Mouse (Mus musculus) lung, adult 2 months (tissue): ENCODE measurements at regions not wholly inside any gene's neighbourhood (a gene's known extent, or its start where the extent isn't known, plus 50 kb on each side); places are given as distances from the start of the nearest gene placed in this dataset.
A peak's percentile ranks its signal among the peaks of the same experiment; 100 is the strongest.

ENCODE experiments used
- DNase-seq: peaks from one replicate; pipeline ENCODE4 v3.0.0; 2022
- H3K4me1 ChIP-seq: fragments of 200-500 bp; 2 replicates; pipeline ENCODE4 v1.6.1; 2011; ENCODE audit warnings: low read length; ENCODE audit not compliant: control insufficient read depth, insufficient read depth
- H3K4me3 ChIP-seq: fragments of 200-500 bp; replicated peaks from 2 replicates; pipeline ENCODE3; 2011; ENCODE audit warnings: low read depth, mild to moderate bottlenecking, control low read depth, low read length; ENCODE audit errors: extremely low read depth
- CTCF ChIP-seq: fragments of 200-500 bp; IDR thresholded peaks from 2 replicates; pipeline ENCODE4 v1.5.1; 2011; ENCODE audit warnings: mild to moderate bottlenecking, low read length, control low read depth; ENCODE audit not compliant: insufficient read depth
- POLR2A ChIP-seq: fragments of 200-500 bp; IDR thresholded peaks from 2 replicates; pipeline ENCODE4 v1.6.1; 2011; ENCODE audit warnings: low read depth, mild to moderate bottlenecking, control low read depth, low read length, borderline replicate concordance; ENCODE audit errors: extremely low read depth
- WGBS: fragments of 180-500 bp; shearing (Covaris S2); methylation state at CpG from one replicate; pipeline ENCODE4 v1.1.7; 2018; 5-methylcytosine and 5-hydroxymethylcytosine counted together

- no peak for TF ChIP-seq POLR2A
- no peak for TF ChIP-seq CTCF
- H3K4me1 ChIP-seq, result no peaks in the 10 kb centered on the region
- no peak overlapping the region for H3K4me3 ChIP-seq
- WGBS, result 71% methylated on average over 13 of the region's 13 CpGs
- no peak for DNase-seq
These were observed 57.8 kb upstream of the Cfap46 start for GRCm38 (mm10) chr7:139741246-139741903.

- TF ChIP-seq POLR2A, result no peak
- peak; percentile 21; the same call in 1 of the 2 replicates for TF ChIP-seq CTCF
- H3K4me1 ChIP-seq, result no peaks in the 10 kb centered on the region
- H3K4me3 ChIP-seq, result no peak overlapping the region
- no peak for DNase-seq
- 40% methylated on average over 1 of the region's 1 CpGs for WGBS
These were observed 63.2 kb upstream of the Cfap46 start for GRCm38 (mm10) chr7:139746803-139747202.

- Histone ChIP-seq H3K4me1 (no peaks in the 10 kb centered on the region), H3K4me3 (no peak overlapping the region)
- DNase-seq, result no peak
- TF ChIP-seq POLR2A (no peak), CTCF (no peak)
- whole genome bisulfite sequencing, result 82% methylated on average over 11 of the region's 11 CpGs
These were observed 63.9 kb upstream of the Cfap46 start for GRCm38 (mm10) chr7:139747290-139748067.

DNA sequence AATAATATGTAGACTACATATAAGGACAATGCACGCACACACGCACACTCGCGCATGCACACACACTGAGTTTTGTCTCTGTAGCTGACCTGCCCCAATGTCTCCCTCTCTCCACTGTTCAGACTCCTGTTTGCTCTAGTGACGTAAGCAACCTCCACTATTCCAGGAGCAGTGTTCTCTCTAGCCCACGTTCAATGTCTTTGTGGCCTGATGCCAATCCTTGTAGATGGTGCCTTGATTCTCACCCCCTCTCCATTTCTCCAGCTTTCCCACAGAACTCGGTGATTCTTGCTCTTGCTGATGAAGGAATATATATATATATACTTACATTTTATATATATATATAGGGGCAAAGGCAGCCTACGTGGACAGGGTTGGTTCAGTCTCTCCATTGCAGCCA lies 71.4 kb upstream of the Cfap46 start:
- 78% methylated on average over 8 of the region's 8 CpGs for WGBS
- H3K4me3 ChIP-seq, result no peak overlapping the region

GRCm38 (mm10) chr7:139762522-139762921 lies 71.5 kb upstream of the Adgra1 start:
- Histone ChIP-seq H3K4me3 (no peak overlapping the region), H3K4me1 (no peaks in the 10 kb centered on the region)
- WGBS, result 73% methylated on average over 1 of the region's 1 CpGs
- DNase-seq, result no peak
- TF ChIP-seq CTCF (no peak), POLR2A (no peak)

More for the DNA sequence above, 71.4 kb upstream of the Cfap46 start:
- no peaks in the 10 kb centered on the region for H3K4me1 ChIP-seq
- TF ChIP-seq POLR2A (no peak), CTCF (no peak)
- no peak for DNase-seq

DNA sequence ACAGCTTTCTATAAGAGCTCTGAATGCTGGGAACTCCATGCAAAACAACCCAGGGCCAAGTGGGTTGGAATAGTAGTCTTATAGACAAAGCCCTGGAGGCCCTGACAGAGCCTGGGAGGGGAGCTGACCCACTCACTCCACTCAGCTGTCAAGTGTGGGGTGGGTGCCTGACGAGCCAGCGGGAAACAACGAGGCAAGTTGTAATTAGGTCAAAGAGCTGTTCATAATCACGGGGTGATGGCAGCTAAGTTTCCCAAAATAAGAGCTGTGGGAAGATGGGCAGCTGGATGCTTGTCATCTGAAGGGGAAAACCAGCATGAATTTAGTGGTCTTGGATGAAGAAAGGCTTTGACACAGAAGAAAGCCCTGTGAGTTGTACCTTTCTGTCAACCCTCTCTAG lies 70.7 kb upstream of the Adgra1 start:
- no peaks in the 10 kb centered on the region for H3K4me1 ChIP-seq
- TF ChIP-seq CTCF, result no peak
- no peak for TF ChIP-seq POLR2A
- no peak for DNase-seq
- H3K4me3 ChIP-seq, result no peak overlapping the region
- WGBS, result 42% methylated on average over 4 of the region's 4 CpGs

DNA sequence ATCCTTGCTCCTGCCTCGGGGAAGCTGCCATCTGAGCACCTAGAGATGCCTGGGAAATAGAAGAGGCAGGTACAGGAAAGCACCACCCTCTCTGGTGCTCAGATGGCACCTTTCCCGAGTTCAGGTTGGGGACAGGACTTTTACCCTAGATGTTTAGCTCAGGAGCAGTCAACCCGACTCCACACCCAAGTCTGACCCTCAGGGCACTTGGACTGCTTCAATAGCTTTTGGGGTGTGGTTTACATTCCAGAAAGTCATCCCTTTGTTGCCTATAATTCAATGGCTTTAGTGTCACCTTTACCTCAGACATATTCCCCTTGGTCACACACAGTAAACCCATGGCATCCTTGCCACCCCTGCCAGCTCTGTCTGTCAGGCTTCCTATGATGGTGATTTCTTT lies 67.7 kb upstream of the Adgra1 start:
- DNase-seq, result no peak
- H3K4me3 ChIP-seq, result no peak overlapping the region
- no peak for TF ChIP-seq POLR2A
- no peaks in the 10 kb centered on the region for H3K4me1 ChIP-seq
- 46% methylated on average over 3 of the region's 3 CpGs for WGBS

DNA sequence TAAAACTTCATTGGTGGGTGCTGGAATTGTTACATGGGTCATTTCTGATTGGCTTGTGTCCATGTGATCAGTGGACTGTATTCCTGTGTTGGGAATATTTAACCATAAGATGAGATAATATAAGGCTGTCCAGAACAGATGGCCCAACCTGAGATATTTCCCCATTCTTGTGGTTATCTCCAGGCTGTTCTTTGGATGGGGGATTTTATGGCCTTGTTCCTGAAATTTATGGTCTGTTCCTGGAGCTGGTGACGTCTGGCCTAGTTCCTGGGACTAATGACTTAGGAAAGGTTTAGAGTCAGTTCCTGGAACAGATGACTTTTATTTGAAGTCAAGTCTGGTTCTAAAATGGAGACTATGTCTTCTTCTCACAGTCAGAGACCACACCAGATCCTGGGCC lies 64.8 kb upstream of the Adgra1 start:
- H3K4me3 ChIP-seq, result no peak overlapping the region
- WGBS, result 63% methylated on average over 1 of the region's 1 CpGs
- H3K4me1 ChIP-seq, result no peaks in the 10 kb centered on the region
- DNase-seq, result no peak
- TF ChIP-seq CTCF (no peak), POLR2A (no peak)

DNA sequence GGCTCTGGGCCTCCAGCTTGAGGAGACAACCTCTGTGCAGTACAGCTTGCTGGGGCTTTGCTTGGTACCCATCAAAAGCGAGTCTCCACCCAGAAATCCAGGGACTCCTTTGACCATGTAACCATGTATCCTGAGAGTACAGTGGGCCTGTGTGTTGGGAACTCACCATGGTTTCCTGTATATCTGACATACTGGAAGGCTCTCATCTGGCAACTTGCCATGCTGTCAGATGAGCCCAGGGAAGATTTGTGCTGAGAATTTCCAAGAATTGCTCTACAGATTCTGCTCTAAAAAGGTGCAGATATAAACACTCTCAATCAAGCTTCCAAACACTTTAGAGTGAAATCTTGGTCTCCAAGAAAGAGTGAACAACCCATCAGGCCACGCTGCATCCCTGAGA lies 56.7 kb upstream of the Adgra1 start:
- Histone ChIP-seq H3K4me3 (no peak overlapping the region), H3K4me1 (no peaks in the 10 kb centered on the region)
- TF ChIP-seq CTCF (no peak), POLR2A (no peak)
- DNase-seq, result no peak
- WGBS, result 83% methylated on average over 2 of the region's 2 CpGs

- WGBS, result 89% methylated on average over 3 of the region's 3 CpGs
- no peak for DNase-seq
- no peak overlapping the region for H3K4me3 ChIP-seq
- TF ChIP-seq CTCF (no peak), POLR2A (no peak)
- no peaks in the 10 kb centered on the region for H3K4me1 ChIP-seq
These were observed 54.1 kb upstream of the Adgra1 start for GRCm38 (mm10) chr7:139779876-139780275.
